Mouse (Mus musculus): ENCODE measurements around the gene 4931409K22Rik. TPM values are rescaled to one million over a fixed set of nuclear protein-coding genes. Genes with fewer than 3 reads are reported as not detected.

Gene 4931409K22Rik
- polyA plus RNA-seq (2012; ENCODE audit: low replicate concordance): not detected in 2 replicates

DNA sequence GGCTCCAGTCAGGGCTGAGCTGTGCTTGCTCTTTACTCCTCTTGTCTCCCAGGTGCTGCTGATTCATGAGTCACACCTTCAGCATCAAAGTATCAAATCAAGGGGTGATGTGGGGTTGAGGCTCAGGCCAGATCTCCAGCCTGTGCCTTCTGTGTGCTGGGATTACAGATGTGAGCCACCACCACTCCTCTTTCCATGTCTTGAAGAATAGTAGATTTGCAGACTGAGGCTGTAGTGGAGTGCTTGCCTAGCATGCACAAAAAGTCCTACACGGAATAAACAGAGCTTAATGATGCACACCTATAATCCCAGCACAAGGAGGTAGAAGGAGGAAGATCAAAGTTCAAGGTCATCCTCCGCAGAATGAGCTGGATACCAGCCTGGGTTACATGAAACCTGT lies at the start of gene 4931409K22Rik:
Gene 4931409K22Rik (minus strand): TSS at position 101 of the 400 bp plus-strand sequence.

DNA sequence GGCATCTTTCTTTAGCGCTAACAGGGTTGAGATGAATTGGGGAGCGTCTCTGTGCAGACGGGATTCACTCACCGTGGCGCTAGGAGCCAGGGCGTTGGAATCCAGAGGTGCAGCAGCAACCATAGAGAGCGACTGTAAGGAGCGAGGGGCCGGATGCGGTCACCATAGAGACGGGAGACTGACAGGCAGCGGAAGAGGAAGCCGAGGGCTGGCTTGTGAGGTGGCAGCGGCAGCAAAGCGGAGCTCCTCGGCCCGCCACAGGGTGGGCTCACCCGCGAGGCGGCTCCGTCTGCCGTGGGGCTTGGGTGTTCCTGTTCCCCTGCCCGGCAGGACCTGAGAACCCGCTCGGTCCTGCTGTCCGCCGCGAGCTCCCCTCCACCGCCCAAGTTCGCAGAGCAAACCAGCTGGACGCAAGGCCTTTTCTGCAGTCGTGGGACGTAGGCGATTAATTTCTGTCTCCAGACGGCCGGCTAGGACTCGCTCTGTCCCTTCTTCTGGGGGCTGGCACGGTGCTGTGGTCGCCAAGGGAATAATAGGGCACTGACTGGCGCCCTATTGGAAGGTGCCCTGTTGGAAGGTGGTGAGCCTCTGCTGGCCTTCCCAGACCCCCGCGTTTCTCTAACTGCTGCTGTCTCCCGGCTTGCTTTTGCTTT lies 30.1 kb upstream of the 4931409K22Rik start, which contains the start of gene Chpf2:
Gene Chpf2 (plus strand): TSS at position 195 of the 653 bp plus-strand sequence.

DNA sequence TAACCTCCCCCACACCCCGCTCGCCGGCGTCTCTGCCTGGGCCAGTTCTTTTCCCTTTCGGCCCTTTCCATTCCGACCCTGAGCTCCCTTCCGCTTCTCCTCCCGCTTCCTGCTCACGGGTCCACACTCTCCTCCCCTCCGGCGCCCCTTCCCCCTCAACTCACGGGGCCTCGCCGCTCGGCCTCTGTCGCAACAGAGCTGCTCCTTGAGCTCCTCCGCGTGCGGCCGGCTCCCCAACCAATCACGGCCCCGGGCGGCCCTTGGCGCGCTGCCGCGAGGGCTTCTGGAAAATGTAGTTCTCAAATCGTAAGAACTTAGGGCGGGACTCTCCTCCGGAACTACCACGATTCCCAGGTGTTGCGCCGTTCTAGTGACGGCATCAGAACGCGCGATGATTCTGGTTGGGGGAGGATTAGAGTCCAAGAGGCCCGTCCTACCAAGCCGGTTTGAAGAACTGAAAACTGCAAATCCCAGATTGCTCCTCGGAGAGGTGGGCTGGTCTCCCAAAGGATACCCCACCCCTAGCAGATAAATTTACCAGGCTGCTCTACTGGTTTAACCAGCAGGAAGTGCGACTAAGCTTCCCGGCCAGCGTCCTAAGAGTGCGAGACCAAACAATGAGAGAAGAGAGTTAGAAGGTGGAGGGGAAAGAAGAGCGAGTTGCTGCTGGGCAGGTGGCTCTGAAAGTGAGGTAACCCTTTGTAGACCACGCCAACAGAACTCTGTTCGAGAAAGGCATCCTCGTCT lies 20.7 kb upstream of the 4931409K22Rik start, which contains the start of gene Abcf2:
Gene Abcf2 (minus strand): TSS at position 285 of the 747 bp plus-strand sequence.

DNA sequence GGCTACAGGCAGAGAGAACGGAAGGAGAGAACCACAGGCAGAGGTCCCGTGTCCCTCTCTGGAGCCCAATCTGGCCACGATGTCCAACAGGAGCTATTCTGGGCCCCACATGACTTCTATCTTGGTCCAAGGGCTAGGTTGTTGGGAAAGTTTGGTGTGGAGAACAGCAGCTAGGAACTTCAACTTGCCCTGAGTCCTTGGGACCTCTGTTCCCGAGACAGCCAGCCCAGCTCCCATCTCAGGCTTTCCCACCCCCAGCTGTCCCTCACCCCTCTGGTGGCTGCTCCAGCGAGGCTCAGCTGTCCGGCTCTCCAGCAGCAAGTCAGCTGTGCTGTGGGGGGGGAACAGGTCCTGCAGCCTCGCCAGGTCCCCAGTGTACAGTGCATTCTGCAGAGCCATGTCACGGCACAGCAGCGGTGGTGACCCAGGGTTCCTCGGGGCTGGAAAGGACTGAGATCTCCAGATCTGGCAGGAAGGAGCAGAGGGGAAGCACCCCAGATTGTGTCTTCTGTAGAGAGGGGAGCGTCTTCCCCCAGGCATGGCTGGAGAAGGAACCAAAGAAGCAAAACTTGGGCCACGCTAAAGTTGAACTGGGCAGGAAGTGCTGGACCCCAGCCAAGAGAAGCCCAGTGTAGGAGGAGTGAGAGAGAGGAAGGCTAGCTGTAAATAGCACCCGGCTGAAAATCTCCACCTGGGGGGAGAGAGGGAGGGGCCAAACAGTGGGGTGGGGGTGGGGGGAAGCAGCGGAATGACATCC lies 16.0 kb downstream of the 4931409K22Rik start, which contains the start of gene Asb10:
Gene Asb10 (minus strand): TSS at position 592 of the 757 bp plus-strand sequence.

DNA sequence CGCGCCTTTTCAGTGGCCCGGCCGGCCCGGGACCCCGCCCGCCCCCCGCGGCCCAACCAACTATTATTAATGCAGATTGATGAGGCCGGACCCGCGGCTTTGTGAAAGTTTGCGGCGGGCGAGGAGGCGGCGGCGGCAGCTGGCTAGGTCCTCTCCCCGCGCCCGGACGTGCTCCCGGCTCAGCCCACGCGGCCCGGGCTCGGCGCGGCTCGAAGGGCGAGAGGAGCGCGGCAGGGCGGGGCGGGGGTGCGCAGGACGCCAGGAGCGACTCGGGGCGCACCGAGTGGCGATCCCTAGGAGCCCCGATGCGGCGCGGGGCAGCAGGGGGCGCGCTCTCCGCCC lies 29.7 kb downstream of the 4931409K22Rik start, which contains the start of gene Gbx1:
Gene Gbx1 (minus strand): TSS at position 314 of the 342 bp plus-strand sequence.

Other genes starting within 250 kb of the 4931409K22Rik start
- gene Kcnh2, start 205.2 kb downstream of the 4931409K22Rik start, polyA plus RNA-seq (2012; ENCODE audit: low replicate concordance): 0.57 and 1.2 TPM in 2 replicates
- 2.9 and 4.1 TPM in 2 replicates for gene Nos3, start 192.0 kb downstream of the 4931409K22Rik start, polyA plus RNA-seq (2012; ENCODE audit: low replicate concordance)
- 2.9 and 4.9 TPM in 2 replicates for gene Atg9b, start 164.7 kb downstream of the 4931409K22Rik start, polyA plus RNA-seq (2012; ENCODE audit: low replicate concordance)
- 26.8 and 82.6 TPM in 2 replicates for gene Abcb8, start 163.1 kb downstream of the 4931409K22Rik start, polyA plus RNA-seq (2012; ENCODE audit: low replicate concordance)
- not detected in 2 replicates for gene Asic3, start 143.4 kb downstream of the 4931409K22Rik start, polyA plus RNA-seq (2012; ENCODE audit: low replicate concordance)
- gene Cdk5, start 133.3 kb downstream of the 4931409K22Rik start, polyA plus RNA-seq (2012; ENCODE audit: low replicate concordance): 13.9 and 16.8 TPM in 2 replicates
- 34.2 and 35.8 TPM in 2 replicates for gene Slc4a2, start 133.0 kb downstream of the 4931409K22Rik start, polyA plus RNA-seq (2012; ENCODE audit: low replicate concordance)
- gene Fastk, start 111.5 kb downstream of the 4931409K22Rik start, polyA plus RNA-seq (2012; ENCODE audit: low replicate concordance): 240 and 410 TPM in 2 replicates
- gene Tmub1, start 109.0 kb downstream of the 4931409K22Rik start, polyA plus RNA-seq (2012; ENCODE audit: low replicate concordance): 28.8 and 48.7 TPM in 2 replicates
- gene Agap3, start 104.6 kb downstream of the 4931409K22Rik start, polyA plus RNA-seq (2012; ENCODE audit: low replicate concordance): 245 and 322 TPM in 2 replicates
- not detected in 2 replicates for gene Gbx1, start 29.6 kb downstream of the 4931409K22Rik start, polyA plus RNA-seq (2012; ENCODE audit: low replicate concordance)
- not detected in 2 replicates for gene Asb10, start 15.8 kb downstream of the 4931409K22Rik start, polyA plus RNA-seq (2012; ENCODE audit: low replicate concordance)
- 53.5 and 152 TPM in 2 replicates for gene Abcf2, start 20.7 kb upstream of the 4931409K22Rik start, polyA plus RNA-seq (2012; ENCODE audit: low replicate concordance)
- gene Chpf2, start 29.9 kb upstream of the 4931409K22Rik start, polyA plus RNA-seq (2012; ENCODE audit: low replicate concordance): 95.3 and 106 TPM in 2 replicates
- 0.10 and 0.56 TPM in 2 replicates for gene Smarcd3, start 67.6 kb upstream of the 4931409K22Rik start, polyA plus RNA-seq (2012; ENCODE audit: low replicate concordance)
- 12.0 and 32.4 TPM in 2 replicates for gene Nub1, start 128.7 kb upstream of the 4931409K22Rik start, polyA plus RNA-seq (2012; ENCODE audit: low replicate concordance)
- gene Wdr86, start 173.9 kb upstream of the 4931409K22Rik start, polyA plus RNA-seq (2012; ENCODE audit: low replicate concordance): 0.15 and 0.64 TPM in 2 replicates
- not detected in 2 replicates for gene Crygn, start 201.2 kb upstream of the 4931409K22Rik start, polyA plus RNA-seq (2012; ENCODE audit: low replicate concordance)